Mouse (Mus musculus): Measurements from ENCODE around the gene Fam57b.

DNA sequence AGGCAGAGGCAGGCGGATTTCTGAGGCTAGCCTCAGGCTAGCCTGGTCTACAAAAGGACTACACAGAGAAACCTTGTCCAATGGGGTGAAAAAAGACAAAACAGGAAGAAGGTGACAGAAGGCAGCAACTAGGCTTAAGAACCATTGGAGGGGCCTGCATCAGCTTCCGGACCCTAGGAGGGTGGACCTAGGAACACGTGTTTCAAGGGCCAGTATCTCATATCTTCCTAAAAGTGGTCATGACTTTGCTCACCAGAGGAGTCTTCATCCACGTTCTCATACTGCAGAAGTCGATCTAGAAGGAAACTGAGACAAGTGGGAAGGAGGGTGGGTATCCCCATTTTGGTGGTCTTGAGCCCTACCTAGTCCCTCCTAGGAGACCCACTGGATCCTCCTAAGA is 63.5 kb downstream of the Fam57b start:
- TF ChIP-seq CTCF (IDR thresholded peaks at IDR 0.05; ENCODE audit: borderline replicate concordance, control insufficient read depth, extremely low read depth, insufficient read depth, low read length, poor library complexity) (no peak), POLR2A (IDR thresholded peaks at IDR 0.05; ENCODE audit: control insufficient read depth, extremely low read depth, insufficient read depth, low read length, poor library complexity) (no peak)

Data from thymus, adult 2 months (tissue).